Mouse (Mus musculus) heart, adult 2 months (tissue): ENCODE measurements around the gene Evi5. TPM values are rescaled to one million over a fixed set of nuclear protein-coding genes. Genes with fewer than 3 reads are reported as not detected.
A peak's percentile ranks its signal among the peaks of the same experiment; 100 is the strongest.
"Not testable (repeated sequence)": the region's sequence is repeated elsewhere in the genome, so short reads cannot be mapped to it uniquely, and the experiment has no call there.

Experiments used
- DNase-seq, 2 experiments: peaks; one replicate each; pipeline ENCODE4 v3.0.0; 2021
- H3K27ac ChIP-seq: fragments of 200-600 bp; 2 replicates; pipeline ENCODE4 v1.8.1; 2022
- H3K27me3 ChIP-seq: fragments of 200-500 bp; 2 replicates; pipeline ENCODE4 v1.6.1; 2012; ENCODE audit warnings: mild to moderate bottlenecking, low read length, inconsistent platforms, mixed read lengths; ENCODE audit not compliant: control insufficient read depth, insufficient read depth
- H3K36me3 ChIP-seq: fragments of 200-500 bp; 2 replicates; pipeline ENCODE4 v1.6.1; 2012; ENCODE audit warnings: low read length, inconsistent platforms; ENCODE audit not compliant: control insufficient read depth, insufficient read depth
- H3K4me1 ChIP-seq: fragments of 200-500 bp; 2 replicates; pipeline ENCODE4 v1.6.1; 2011; ENCODE audit warnings: low read length; ENCODE audit not compliant: control insufficient read depth, insufficient read depth
- H3K4me3 ChIP-seq: fragments of 200-600 bp; 2 replicates; pipeline ENCODE4 v1.8.1; 2022
- H3K79me2 ChIP-seq: fragments of 200-500 bp; replicated peaks from 2 replicates; pipeline ENCODE4 v1.6.1; 2012; ENCODE audit warnings: mild to moderate bottlenecking, inconsistent platforms, low read length, moderate library complexity, mixed read lengths; ENCODE audit not compliant: control insufficient read depth, insufficient read depth
- H3K9ac ChIP-seq: fragments of 200-500 bp; 2 replicates; pipeline ENCODE4 v1.6.1; 2012; ENCODE audit warnings: low read depth, mild to moderate bottlenecking, control low read depth, inconsistent platforms, low read length, mixed read lengths
- CTCF ChIP-seq: fragments of 200-600 bp; IDR thresholded peaks from 2 replicates; pipeline ENCODE4 v1.8.1; 2022; ENCODE audit warnings: antibody characterized with exemption, mild to moderate bottlenecking, moderate library complexity
- EP300 ChIP-seq: fragments of 200-500 bp; IDR thresholded peaks from 2 replicates; pipeline ENCODE4 v1.6.1; 2011; ENCODE audit warnings: low read depth, low read length, control low read depth; ENCODE audit not compliant: insufficient read depth
- POLR2A ChIP-seq: fragments of 200-500 bp; IDR thresholded peaks from 2 replicates; pipeline ENCODE4 v1.6.1; 2011; ENCODE audit warnings: mild to moderate bottlenecking, low read depth, low read length, control low read depth; ENCODE audit not compliant: insufficient read depth
- WGBS: fragments of 180-500 bp; shearing (Covaris S2); methylation state at CpG from one replicate; pipeline ENCODE4 v1.1.7; 2018; 5-methylcytosine and 5-hydroxymethylcytosine counted together
- intact Hi-C: fragments of 180-260 bp; cut with DNase I; formaldehyde crosslinking; loops from one replicate; pipeline ENCODE4 v1.15.1; 2025
- polyA plus RNA-seq: library from polyadenylated mRNA; depleted of rRNA; stranded (reverse); fragments of >200 nt; gene quantifications from 2 replicates; pipeline ENCODE4 v1.2.3, GENCODE M21; 2012
- total RNA-seq, 2 experiments: library from RNA; stranded (reverse); gene quantifications; 2 replicates each; pipeline ENCODE4 v1.2.3; 2021

The Evi5 gene
- total and polyA plus RNA-seq, 3 experiments, result 7.4 to 21.7 (median 20.5) TPM

DNA sequence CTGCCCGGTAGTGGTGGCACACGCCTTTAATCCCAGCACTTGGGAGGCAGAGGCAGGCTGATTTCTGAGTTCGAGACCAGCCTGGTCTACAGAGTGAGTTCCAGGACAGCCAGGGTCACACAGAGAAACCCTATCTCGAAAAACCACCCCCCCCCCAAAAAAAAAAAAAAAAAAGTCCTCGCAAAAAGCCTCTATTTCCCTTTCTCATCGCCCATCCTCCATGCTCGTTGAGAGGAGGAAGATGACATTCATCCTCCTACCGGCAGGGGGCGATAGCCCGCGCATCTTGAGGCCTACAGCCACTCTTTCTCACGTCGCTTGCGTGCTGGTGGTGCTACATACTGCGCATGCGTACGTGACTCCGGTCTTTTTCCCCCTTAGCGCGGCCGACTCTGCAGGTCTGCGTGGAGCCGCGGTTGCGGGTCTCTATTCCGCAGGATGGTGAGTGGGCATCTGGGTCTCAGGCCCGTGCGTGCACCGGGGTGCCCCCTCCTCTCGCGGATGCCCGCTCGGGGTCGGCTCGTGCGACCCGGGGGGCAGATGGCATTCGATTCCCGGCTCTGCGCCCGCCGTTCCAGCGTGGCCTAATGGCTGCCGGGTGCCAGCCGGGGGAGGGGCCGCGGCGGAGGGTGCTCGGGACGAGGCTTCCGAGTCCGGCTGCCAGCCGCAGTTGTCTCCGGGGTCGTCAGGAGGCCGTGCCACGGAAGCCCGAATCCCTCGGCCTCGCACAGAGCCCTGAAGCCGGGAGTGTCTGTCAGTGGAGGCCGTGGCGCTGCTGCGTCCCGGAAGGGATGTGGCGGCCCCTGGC lies 25.5 kb upstream of the Evi5 start, which contains the start of gene Rpl5:
Gene Rpl5 (plus strand): TSS at position 297 of the 808 bp plus-strand sequence.
- WGBS, result 3% methylated on average over 66 of the region's 66 CpGs
- peaks cover 25% of the 10 kb centered on the region for H3K36me3 ChIP-seq
- H3K9ac ChIP-seq, result peak within 1 kb of the TSS; percentile 85
- DNase-seq, result peak; percentile 94 to 95
- peaks cover 1% of the 10 kb centered on the region; the same call in 1 of the 2 replicates for H3K79me2 ChIP-seq
- intact Hi-C loops, result loop anchor here (2.0 to 10.0 kb wide), 4 partner anchors 32 to 564 kb away; partner anchors contain the start of genes Ccdc18, Dr1, Pcgf3 and Tmed5
- H3K27ac ChIP-seq, result peak within 1 kb of the TSS; percentile 89
- H3K27me3 ChIP-seq, result no peaks in the 10 kb centered on the region
- H3K4me1 ChIP-seq, result no peaks in the 10 kb centered on the region; the same call in 1 of the 2 replicates
- TF ChIP-seq POLR2A (peak; percentile 98), EP300 (peak; percentile 85), CTCF (peak; percentile 80)
- peak within 1 kb of the TSS; percentile 86 for H3K4me3 ChIP-seq

DNA sequence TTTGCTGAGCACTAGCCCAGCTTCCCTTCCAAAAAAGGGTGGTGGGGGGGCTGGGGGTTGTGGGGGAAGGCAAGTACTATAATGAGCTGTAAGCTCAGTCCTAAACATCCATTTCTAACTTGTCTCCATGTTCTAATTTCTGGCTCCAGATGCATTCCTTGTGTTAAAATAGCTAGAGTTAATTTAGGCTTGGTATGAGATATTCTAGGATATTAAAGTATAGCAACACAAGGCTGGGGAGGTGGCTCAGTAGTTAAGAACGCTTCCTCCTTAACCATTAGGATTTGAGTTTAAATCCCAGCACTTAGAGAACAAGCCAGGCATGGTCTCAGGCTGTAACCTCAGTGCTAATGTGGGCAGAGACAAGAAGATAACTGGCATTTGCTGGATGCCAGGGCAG lies 21.4 kb upstream of the Evi5 start:
- Histone ChIP-seq H3K79me2 (no peaks in the 10 kb centered on the region; the same call in 1 of the 2 replicates), H3K4me1 (no peaks in the 10 kb centered on the region), H3K4me3 (no peak overlapping the region), H3K27me3 (no peaks in the 10 kb centered on the region), H3K9ac (no peak overlapping the region), H3K27ac (no peak overlapping the region), H3K36me3 (no peaks in the 10 kb centered on the region)
- no peak for TF ChIP-seq CTCF
- no peak for TF ChIP-seq EP300
- no peak for TF ChIP-seq POLR2A
- WGBS, result 53% methylated on average over 1 of the region's 1 CpGs
- no peak for DNase-seq
- intact Hi-C loops, result no loop called here

DNA sequence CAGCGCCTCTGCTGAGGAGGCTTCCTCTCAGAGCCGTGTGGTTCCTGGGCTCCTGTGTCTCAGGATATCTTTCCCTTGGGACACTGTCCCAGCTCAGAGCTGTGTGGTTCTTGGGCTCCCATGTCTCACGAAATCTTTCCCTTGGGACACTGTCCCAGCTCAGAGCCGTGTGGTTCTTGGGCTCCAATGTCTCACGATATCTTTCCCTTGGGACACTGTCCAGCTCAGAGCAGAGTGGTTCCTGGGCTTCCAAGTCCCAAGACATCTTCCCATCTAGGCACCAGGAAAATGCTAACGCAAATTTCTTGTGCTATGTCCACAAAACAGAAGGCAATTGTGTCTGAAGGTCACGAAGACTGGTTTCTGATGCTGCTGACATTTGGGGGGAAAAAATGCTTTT lies 19.8 kb upstream of the Evi5 start:
- peak in 1 of 2 experiments; percentile 9 for DNase-seq
- TF ChIP-seq EP300 (no peak), CTCF (no peak), POLR2A (no peak)
- WGBS, result 51% methylated on average over 7 of the region's 7 CpGs
- intact Hi-C loops, result loop anchor here (5.0 kb wide), 2 partner anchors 107 to 282 kb away; no protein-coding TSS in a partner anchor
- Histone ChIP-seq H3K9ac (no peak overlapping the region), H3K27me3 (no peaks in the 10 kb centered on the region), H3K4me1 (no peaks in the 10 kb centered on the region), H3K27ac (no peak overlapping the region), H3K36me3 (no peaks in the 10 kb centered on the region), H3K4me3 (no peak overlapping the region), H3K79me2 (no peaks in the 10 kb centered on the region)

DNA sequence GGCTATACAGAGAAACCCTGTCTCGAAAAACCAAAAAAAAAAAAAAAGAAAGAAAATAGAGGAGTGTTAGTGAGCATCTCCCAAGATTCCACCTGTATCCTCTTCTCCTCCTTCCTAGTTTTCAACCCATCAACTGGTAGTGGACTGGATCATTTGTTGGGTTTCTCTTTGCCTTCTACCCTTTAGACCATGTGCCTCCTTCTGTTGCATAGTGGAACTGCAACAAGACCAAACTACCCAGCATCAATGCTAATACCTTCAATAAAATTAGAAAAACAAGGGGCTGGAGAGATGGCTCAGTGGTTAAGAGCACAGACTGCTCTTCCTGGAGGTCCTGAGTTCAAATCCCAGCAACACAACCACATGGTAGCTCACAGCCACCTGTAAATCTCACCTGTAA lies 16.6 kb upstream of the Evi5 start:
- WGBS, result 50% methylated on average over 1 of the region's 1 CpGs
- not testable (repeated sequence) for H3K4me3 ChIP-seq, H3K36me3 ChIP-seq, H3K79me2 ChIP-seq, H3K4me1 ChIP-seq, H3K27ac ChIP-seq, H3K9ac ChIP-seq, DNase-seq, H3K27me3 ChIP-seq
- intact Hi-C loops, result loop anchor here (5.0 kb wide), 2 partner anchors 104 to 279 kb away; no protein-coding TSS in a partner anchor
- peak; percentile 71 for TF ChIP-seq CTCF

DNA sequence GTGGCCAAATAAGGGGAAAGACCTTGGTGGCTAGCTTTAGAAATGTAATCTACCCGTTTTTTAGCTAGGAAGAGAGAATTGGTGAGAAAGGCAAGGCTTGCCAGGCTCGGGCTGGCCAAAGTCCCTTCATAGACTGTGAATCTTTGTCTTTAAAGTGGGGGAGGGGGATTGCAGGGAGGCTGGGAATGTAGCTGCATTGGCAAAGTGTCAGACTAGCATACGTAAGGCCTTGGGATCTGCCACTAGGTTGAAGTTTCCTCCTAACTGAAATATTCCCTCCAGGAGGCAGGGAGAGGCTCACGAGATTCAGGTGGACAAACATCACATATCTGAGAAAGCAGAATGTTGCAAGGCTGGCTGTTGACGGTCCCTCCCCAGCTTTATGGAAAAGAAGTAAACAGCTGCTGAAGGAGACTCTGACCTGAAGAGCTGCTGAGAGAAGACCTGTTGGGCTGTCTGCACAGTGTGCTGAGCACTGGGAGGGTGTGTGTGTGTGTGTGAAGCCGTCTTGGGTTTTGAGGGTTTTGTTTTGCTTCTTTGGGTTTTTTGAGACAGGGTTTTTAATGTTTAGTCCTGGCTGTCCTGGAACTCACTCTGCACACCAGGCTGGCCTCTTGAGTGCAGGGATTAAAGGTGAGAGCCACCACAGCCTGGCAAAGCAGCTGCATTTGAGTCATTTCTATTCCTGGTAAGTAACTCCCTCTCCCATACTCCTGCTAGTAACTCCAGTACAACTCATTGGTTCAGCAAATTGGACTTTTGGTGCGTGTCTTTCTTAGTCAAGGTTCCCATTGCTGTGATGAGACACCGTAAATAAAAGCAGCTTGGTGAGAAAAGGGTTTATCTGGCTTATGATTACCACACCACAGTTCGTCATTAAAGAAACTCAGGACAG lies 15.3 kb upstream of the Evi5 start:
- Histone ChIP-seq H3K79me2 (no peaks in the 10 kb centered on the region), H3K4me3 (no peak overlapping the region), H3K9ac (no peak overlapping the region), H3K27ac (no peak overlapping the region), H3K36me3 (no peaks in the 10 kb centered on the region), H3K27me3 (no peaks in the 10 kb centered on the region), H3K4me1 (no peaks in the 10 kb centered on the region)
- intact Hi-C loops, result loop anchor here (5.0 kb wide), 2 partner anchors 103 to 278 kb away; no protein-coding TSS in a partner anchor
- no peak for DNase-seq
- no peak for TF ChIP-seq POLR2A
- TF ChIP-seq CTCF, result no peak
- TF ChIP-seq EP300, result no peak
- 61% methylated on average over 9 of the region's 9 CpGs for WGBS

DNA sequence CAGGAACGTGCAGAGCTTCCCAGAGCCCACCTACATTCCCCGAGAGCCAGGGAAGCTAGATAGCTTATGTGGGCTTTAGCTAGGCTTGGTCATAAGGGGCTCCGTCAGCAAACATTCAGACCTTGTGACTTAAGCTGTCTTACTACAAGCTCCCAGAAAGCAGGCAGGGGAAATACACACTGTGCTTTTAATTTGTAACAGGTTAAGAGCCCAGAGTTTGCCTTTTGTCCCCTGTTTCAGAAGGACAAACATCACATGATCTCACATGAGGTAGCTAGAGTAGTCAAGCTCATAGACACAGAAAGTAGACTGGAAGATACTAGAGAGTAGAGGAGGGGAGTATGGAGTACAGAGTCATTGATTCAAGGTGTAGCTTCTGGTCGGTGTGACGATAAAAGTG lies 5.8 kb upstream of the Evi5 start:
- intact Hi-C loops, result no loop called here
- DNase-seq, result no peak
- H3K27me3 ChIP-seq, result no peaks in the 10 kb centered on the region
- no peaks in the 10 kb centered on the region for H3K4me1 ChIP-seq
- H3K36me3 ChIP-seq, result no peaks in the 10 kb centered on the region
- no peak overlapping the region for H3K27ac ChIP-seq
- H3K9ac ChIP-seq, result no peak overlapping the region
- 79% methylated on average over 5 of the region's 5 CpGs for WGBS
- H3K79me2 ChIP-seq, result no peaks in the 10 kb centered on the region
- no peak overlapping the region for H3K4me3 ChIP-seq
- TF ChIP-seq EP300, result no peak
- no peak for TF ChIP-seq CTCF
- no peak for TF ChIP-seq POLR2A
